Mouse (Mus musculus): ENCODE data around the gene Shf.

DNA sequence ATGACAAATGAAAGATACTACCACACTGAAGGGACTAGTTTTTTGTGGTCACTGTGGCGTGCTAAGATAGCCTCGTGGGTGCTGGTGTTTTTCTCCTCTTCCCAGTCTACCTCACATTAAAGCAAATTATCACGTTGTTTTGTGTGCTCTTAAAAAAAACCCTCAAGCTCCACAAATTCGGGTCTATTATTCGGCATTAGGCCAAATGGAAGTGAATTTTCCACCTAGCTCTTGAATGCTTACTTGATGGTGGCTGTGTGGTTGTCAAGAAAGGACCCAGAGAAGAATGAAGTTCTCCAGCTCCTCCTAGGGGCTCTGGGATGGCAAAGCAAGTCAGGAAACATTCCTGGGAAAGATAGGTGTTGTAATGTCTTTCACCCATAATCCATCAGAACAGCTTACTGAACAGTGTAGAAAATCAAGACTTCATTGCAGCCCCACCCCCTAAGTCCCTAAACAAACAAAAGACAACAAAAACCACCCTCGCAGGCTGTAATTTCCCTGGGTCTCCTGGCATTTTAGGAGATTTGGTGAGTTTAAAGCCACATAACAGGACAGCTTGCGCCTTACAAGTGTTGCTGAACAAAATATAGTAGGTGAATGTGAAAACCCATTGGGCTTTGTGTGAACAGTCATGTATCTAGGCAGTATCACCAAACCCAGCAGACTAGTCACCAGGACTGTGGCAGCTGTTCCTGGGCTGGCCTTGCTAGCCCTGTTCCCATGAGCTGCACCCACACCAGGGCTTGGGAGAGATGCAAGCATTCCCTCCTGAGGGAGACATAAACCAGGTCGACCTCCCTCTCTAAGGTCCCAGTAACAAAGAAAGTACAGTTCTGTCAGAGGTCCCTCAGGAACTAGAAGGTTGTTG lies 9.7 kb upstream of the Shf start:
- TF ChIP-seq POLR2A (IDR thresholded peaks at IDR 0.05; ENCODE audit: low read depth, low read length), result no peak
- TF ChIP-seq CTCF (conservative IDR thresholded peaks at IDR 0.05; ENCODE audit: insufficient read depth, insufficient read length, low read depth, low read length), result peak; percentile 52
